Mouse (Mus musculus) frontal cortex, adult (tissue): ENCODE data around the gene Gm44805.

ENCODE experiments used
- ATAC-seq: cut with Nextera tagmentation; 2 replicates; pipeline ENCODE4 v1.9.2; 2017; ENCODE audit warnings: mild to moderate bottlenecking, moderate library complexity, mixed read lengths; ENCODE audit not compliant: low TSS enrichment

Gene Gm44805

DNA sequence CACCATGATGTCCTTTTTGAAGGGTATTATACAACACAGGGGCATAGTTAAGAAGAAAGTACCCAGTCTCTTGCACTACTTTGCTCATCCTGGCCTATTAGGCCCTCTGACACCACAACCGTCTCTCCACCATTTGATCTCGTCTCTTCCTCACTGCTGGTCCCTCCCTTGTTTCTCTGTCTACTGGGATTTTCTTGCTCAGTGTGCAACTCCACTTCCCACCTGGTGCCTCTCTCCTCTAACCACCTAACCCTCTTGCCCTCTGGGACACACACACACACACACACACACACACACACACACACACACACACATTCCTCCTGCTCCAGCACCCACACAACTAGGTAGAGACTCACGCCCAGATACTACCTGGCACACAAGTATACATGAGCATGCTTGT lies 2.3 kb downstream of the Gm44805 start:
- no peak for ATAC-seq

DNA sequence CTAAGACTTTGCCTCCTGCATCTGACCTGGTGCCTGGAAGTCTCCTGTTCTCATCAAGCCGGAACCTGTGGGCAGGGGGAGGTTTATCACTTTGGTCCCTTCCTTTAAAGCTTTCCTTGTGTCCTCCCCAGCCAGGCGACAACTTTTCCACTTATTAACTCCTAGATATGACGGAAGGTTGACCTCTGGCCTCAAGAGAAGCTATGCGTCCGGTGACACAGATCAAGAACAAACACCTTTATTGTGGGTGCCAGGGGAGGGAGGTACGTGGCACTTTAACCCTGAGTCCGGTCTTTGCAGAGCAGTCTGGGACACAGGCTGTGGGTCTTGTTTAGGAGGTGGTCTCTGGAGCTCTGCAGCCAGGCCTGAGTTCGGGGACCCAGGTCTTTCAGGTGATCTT lies 3.4 kb downstream of the Gm44805 start, which contains the start of gene Apoc2:
Gene Apoc2 (minus strand): TSS at position 70 of the 400 bp plus-strand sequence.
- no peak for ATAC-seq

- ATAC-seq: no peak
These were observed 4.6 kb downstream of the Gm44805 start for GRCm38 (mm10) chr7:19676662-19677061.

DNA sequence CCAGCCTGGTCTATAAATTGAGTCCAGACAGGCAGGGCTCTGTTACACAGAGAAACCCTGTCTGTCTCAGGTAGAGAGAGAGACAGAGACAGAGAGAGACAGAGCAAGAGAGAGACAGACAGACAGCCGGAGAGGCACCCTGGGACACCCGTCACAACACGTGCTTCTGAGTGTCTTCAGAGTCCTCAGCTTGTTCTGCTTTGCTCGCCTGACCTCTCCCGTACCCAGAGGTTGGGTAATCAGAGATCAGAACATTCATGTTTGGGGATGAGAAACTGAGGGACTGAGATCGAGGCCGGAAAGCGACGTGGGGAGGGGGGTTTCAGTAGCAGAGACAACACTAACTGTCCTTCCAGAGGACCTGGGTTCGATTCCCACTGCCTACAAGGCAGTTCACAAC lies 5.4 kb downstream of the Gm44805 start:
- no peak for ATAC-seq

- ATAC-seq: no peak
These were observed 8.0 kb downstream of the Gm44805 start for GRCm38 (mm10) chr7:19673083-19673699.

DNA sequence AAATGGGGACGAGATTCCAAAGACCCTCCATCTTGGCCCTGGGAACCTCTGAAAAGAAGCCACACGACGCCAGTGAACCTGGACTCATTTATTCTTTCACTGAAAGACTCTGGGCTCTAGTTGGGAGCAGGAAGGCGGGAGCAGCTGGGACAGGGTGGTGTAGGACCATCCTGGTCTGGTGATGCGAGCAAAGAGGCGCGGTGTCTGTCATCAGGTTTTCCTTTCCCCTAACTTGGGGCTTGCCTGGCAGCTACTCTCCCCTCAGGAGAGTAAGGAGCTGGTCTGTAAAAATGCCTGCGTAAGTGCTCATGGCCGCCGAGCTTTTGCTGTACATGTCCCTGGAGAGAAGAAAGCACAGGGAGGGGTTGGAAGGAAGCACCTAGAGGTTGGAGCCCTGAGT lies 9.7 kb downstream of the Gm44805 start:
- no peak for ATAC-seq

DNA sequence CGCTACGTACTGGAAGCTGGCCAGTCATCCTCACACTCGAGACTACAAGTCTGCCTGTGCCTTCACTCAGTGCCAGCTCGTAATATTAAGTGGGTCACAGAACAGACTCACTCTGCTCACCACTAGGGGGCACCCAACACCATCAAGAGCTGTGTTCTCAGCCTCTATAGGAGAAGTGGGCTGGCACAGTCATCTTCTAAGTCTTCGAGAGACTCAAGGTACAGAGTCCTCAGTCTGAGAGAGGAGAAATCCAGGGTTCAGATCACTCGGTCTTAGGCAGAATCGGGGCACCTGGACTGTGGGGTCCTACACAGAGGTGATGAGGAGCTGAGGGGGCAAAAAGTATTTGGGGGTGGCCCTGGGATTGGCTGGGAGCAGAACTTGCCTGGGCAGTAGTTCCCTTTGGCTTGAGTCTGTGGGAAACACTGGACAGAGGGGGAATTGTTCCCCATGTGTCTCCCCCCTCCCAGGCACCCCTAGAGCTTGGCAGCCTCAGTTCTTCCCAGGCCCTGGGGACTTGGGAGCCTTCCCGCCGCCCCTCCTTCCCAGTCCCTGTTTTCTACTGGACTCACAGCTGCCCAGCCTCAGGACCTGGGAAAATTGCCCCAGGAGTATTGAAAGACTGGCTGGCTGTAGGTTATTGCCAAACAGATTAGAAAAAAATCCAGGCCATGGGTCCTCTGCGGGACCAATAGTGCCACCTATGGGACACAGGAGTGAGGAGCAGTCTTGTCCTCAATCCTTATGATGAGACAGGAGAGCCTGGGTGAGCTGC lies 12.1 kb downstream of the Gm44805 start:
- peak; percentile 87 for ATAC-seq

- ATAC-seq: no peak
These were observed 13.8 kb downstream of the Gm44805 start for GRCm38 (mm10) chr7:19667434-19667833.

- ATAC-seq: no peak
These were observed 14.5 kb downstream of the Gm44805 start for GRCm38 (mm10) chr7:19666750-19667149.

DNA sequence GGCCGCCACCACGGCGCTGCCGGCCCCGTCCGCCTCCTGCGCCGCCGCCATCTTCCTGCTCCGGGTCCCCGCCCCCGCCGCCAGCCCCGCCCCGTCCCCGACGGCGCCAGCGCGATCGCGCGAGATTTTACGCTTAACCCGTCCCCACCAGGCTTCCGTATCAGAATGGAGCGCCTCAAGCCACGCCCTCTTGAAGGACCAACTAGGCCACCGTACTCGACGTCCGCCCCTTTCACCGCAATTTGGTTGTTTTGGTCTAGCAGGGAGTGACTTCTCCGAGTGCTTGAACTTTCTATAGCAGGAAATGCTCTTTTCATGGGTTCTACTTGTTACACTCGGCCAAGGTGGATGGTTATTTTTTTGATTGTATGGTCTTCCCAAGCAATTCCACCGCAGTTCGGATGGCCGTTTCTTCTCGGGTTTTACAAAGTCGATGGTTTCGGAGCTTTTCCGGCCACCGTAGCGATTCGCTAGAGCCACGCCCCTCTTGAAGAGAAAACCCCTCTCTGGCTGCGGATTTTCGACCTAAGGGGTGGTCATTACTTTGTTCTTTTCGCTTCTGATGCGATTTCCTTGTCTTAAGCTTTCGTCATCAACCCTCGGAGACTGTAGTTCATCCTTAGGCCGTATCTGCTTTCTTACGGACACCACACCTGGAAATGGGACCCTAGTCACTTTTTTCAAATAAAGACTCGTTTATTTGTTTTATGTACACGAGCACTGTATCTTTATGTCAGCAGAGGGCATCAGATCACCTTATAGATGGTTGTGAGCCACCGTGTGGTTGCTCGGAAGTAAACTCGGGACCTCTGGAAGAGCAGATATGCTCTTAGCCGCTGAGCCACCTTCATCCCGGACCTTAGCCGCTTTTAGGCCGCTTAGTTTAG lies 16.0 kb downstream of the Gm44805 start, which contains the start of gene Clptm1:
Gene Clptm1 (minus strand): TSS at position 79 of the 887 bp plus-strand sequence.
- ATAC-seq: peak; percentile 46

- peak; percentile 17 for ATAC-seq
These were observed 16.7 kb downstream of the Gm44805 start for GRCm38 (mm10) chr7:19664455-19664954.

DNA sequence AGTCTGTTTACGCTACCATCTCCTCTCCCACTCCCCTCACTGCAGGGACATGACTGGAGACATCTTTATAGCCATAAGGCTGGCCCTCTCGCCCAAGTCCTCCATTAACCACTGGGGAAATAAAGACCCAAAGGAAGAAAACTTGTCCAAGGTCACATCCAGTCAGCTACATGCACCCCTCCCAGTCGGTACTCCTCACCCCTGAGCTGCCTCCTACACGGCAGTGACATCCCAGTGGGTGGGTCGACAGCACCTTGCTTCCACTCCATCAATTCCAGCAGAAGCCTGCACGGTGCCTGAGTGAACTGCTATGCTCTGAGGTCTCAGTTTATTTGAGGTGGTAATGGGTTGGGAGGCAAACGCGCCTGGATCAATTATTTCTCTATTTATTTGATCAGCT lies 17.3 kb downstream of the Gm44805 start:
- ATAC-seq: no peak

DNA sequence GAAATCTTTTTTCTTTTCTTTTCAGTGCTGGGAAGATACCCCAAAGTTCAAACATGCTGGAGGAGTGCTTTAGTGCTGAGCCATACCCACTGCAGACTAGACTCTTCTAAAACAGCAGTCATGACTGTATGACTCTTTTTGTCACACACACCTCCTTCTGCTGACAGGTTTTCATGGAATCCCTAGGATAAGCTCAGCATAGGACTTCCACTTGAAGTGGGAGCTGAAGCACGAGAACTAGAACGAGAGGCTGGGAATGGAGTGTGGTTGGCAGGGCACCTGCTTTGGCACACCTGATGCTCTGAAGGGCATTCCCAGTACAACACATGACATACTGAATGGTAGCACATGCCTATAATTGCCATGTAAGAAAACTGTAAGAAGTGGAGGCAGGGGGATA lies 28.6 kb downstream of the Gm44805 start:
- no peak for ATAC-seq

DNA sequence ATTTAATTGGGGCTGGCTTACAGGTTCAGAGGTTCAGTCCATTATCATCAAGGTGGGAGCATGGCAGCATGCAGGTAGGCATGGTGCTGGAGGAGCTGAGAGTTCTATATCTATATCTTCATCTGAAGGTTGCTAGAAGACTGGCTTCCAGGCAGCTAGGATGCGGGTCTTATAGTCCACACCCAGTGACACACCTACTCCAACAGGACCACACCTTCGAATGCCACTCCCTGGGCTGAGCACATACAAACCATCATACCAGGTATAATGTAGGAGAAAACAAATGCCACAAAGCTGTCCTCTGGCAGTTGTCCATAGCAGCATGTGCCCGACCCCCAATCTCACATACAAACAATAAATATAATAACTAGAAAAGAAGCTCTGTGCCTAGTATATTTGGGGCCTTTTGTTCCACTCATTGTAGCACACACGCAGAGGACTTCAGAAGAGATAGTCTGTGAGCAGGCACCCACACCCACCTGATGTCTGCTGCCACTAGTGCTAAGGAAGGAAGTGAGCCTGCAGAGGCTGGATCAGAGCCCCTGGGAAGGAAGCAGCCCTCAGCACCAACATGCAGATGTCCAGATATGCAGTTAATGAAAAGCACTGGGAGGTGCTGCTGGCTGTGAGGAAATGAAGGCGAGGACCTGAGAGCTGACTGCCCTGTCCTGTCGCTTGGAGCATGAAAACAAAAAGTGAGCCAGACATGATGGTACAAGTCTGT lies 30.0 kb downstream of the Gm44805 start:
- no peak for ATAC-seq

- peak; percentile 90 for ATAC-seq
These were observed 40.0 kb downstream of the Gm44805 start for GRCm38 (mm10) chr7:19641223-19641622.

DNA sequence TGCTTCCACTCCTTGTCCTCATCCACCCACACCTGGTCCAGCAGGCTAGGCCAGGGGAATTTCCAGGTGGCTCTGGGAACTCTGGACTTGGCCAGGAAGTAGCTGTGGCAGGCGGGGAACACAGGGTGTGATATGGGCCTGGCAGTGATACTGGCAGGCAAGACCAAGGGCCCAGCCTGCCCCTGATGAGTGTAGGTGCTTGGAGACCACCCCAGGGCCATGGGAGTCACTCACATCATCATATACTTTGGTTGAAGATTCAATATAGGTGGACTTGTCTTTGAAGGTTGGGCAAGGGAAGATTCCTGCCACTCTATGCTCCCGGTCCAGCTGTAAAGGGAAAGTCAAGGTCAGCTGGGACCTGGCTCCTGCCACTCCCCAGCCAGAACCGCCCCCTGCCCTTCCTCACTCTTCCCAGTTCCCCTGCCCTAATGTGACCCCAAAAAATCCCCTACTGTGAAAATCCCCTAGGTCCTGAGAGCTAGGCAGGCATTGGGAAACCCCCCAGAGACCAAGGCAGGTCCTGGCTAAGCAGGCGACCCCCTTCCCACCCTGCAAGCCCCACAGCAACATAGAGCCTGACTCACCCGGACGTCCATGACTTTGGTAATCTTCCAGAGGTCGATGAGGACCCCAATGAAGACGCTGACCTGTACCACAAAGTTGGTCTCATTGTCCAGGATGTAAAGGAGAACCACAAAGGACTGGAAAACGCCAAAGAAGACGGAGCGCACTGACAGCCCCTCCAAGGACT lies 46.0 kb downstream of the Gm44805 start:
- no peak for ATAC-seq

GRCm38 (mm10) chr7:19634591-19634990 lies 46.6 kb downstream of the Gm44805 start:
- no peak for ATAC-seq

DNA sequence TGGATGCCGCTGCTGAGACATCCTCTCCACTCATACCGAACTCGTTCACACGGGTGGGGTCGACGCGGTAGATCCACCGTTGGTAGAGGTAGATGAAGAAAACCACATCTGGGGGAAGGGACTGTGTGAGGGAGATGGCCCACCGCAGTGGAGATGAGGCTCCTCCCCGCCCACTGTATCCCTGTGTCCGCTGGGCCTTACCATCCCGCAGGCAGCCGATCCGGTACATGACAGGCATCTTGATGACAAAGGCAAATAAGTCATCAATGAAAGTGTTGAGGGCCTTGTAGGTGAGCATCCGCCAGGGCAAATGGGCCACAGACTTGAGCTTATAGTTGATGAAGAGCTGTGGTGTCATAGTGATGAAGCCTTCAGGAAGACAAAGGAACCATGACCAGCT lies 47.4 kb downstream of the Gm44805 start:
- ATAC-seq: no peak

- ATAC-seq: no peak
These were observed 48.0 kb downstream of the Gm44805 start for GRCm38 (mm10) chr7:19633197-19633596.

GRCm38 (mm10) chr7:19632720-19633119 lies 48.5 kb downstream of the Gm44805 start:
- ATAC-seq: no peak

DNA sequence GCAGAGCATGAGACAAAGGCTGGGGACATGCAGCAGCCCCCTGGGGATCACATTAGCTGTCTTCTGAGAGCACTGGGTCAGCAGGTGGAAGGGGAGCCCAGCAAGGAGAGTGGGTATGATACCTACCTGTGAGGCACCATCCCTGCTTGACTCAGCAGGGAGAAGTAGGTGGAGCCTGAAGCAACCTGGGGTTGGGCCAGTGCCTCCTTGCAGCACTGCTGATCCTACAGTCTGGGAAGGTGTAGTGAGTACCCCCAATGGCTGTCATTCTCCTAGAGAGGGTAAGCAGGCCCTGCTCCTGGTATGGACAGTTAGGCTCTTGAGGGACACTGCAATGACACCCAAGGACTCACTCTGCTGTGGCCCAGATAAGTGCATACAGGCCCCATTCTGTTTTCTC lies 48.9 kb downstream of the Gm44805 start:
- ATAC-seq: no peak
